Mouse (Mus musculus): ENCODE measurements around the gene Plaur.

- no peak for TF ChIP-seq POLR2A (IDR thresholded peaks at IDR 0.05; ENCODE audit: extremely low read depth, insufficient read depth, low read length)
- no peak for TF ChIP-seq CTCF (IDR thresholded peaks at IDR 0.05; ENCODE audit: extremely low read depth, insufficient read depth, low read length)
These were observed 8.1 kb upstream of the Plaur start for GRCm38 (mm10) chr7:24454199-24454598.
